Mouse (Mus musculus) intestine, embryonic 16.5 days (tissue): Measurements from ENCODE around the gene Wdr54. TPM values are rescaled to one million over a fixed set of nuclear protein-coding genes. Genes with fewer than 3 reads are reported as not detected.
"Not testable (repeated sequence)": the region's sequence is repeated elsewhere in the genome, so short reads cannot be mapped to it uniquely, and the experiment has no call there.

Experiments used
- ATAC-seq: fragments of 200-750 bp; cut with Nextera tagmentation; 2 replicates; pipeline ENCODE4 v1.8.0; 2017; ENCODE audit warnings: moderate TSS enrichment, moderate library complexity
- H3K27ac ChIP-seq: fragments of 300-500 bp; sonication (generic); 2 replicates; pipeline ENCODE4 v1.5.1; 2014; ENCODE audit warnings: mild to moderate bottlenecking, low read length
- H3K27me3 ChIP-seq: fragments of 300-500 bp; sonication (generic); replicated peaks from 2 replicates; pipeline ENCODE4 v1.6.1; 2014; ENCODE audit warnings: low read length, control low read depth, mixed read lengths; ENCODE audit not compliant: control insufficient read depth, insufficient read depth
- H3K36me3 ChIP-seq: fragments of 300-500 bp; sonication (generic); 2 replicates; pipeline ENCODE4 v1.6.1; 2014; ENCODE audit warnings: low read length, control low read depth; ENCODE audit not compliant: control insufficient read depth, insufficient read depth
- H3K4me1 ChIP-seq: fragments of 300-500 bp; sonication (generic); 2 replicates; pipeline ENCODE4 v1.6.1; 2014; ENCODE audit warnings: low read length, control low read depth, mixed read lengths; ENCODE audit not compliant: control insufficient read depth, insufficient read depth
- H3K4me2 ChIP-seq: fragments of 300-500 bp; sonication (generic); 2 replicates; pipeline ENCODE4 v1.6.1; 2014; ENCODE audit warnings: low read depth, low read length, control low read depth
- H3K4me3 ChIP-seq: fragments of 300-500 bp; sonication (generic); 2 replicates; pipeline ENCODE4 v1.5.1; 2014; ENCODE audit warnings: mild to moderate bottlenecking, low read length
- H3K9ac ChIP-seq: fragments of 300-500 bp; sonication (generic); 2 replicates; pipeline ENCODE4 v1.6.1; 2014; ENCODE audit warnings: low read depth, low read length
- H3K9me3 ChIP-seq: fragments of 300-500 bp; sonication (generic); 2 replicates; pipeline ENCODE4 v1.6.1; 2016; ENCODE audit warnings: low read length, control low read depth; ENCODE audit not compliant: control insufficient read depth
- WGBS: fragments of 180-500 bp; shearing (Covaris S2); extraction: QIAGEN DNeasy Blood & Tissue Kit; methylation state at CpG from one replicate; pipeline ENCODE4 v1.1.7; 2014; 5-methylcytosine and 5-hydroxymethylcytosine counted together
- polyA plus RNA-seq: library from polyadenylated mRNA; unstranded; fragments of >200 nt; fragmentation: Nextera tagmentation; extraction: Ambion mirVana; gene quantifications from 2 replicates; pipeline ENCODE4 v1.2.1, GENCODE M21; 2015

Wdr54 gene
- polyA plus RNA-seq, 1 experiment from 2014 or later = 4.6 TPM

- Histone ChIP-seq H3K4me3 (peak overlapping the region; percentile 50), H3K4me1 (peaks cover 13% of the 10 kb centered on the region), H3K36me3 (no peaks in the 10 kb centered on the region), H3K9me3 (no peaks in the 10 kb centered on the region), H3K4me2 (peak overlapping the region; percentile 94), H3K27me3 (peaks cover 13% of the 10 kb centered on the region; the same call in 1 of the 2 replicates), H3K9ac (peak overlapping the region; percentile 68), H3K27ac (no peak overlapping the region)
- ATAC-seq = peak; percentile 48
- under 1% methylated on average over 49 of the region's 49 CpGs for WGBS
These were observed 5.9 kb upstream of the Wdr54 start for GRCm38 (mm10) chr6:83161921-83162641.

DNA sequence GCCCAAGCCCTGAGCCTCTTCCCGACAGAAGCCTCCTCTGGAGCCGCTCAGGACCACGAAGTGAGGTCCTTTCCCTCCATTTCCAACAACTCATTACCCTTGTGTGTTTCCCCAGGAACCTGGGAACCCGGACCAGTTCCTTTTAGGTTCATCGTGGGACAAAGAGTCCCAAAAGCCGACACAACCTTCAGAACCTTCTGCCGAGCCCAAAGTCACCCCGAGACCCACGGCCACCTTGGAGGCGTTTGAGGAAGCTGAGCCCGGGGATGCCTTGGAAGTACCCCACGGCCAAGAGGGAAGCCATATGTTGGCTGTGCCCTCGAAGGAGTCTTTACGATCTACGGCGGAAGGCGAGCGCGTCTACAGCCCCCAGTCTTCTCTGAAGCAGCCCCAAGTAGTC is 5.2 kb upstream of the Wdr54 start:
- Histone ChIP-seq H3K27me3 (peaks cover 13% of the 10 kb centered on the region; the same call in 1 of the 2 replicates), H3K4me3 (peak overlapping the region; percentile 50), H3K36me3 (no peaks in the 10 kb centered on the region), H3K27ac (no peak overlapping the region), H3K9me3 (no peaks in the 10 kb centered on the region), H3K4me1 (peaks cover 10% of the 10 kb centered on the region), H3K9ac (peak overlapping the region; percentile 68), H3K4me2 (peak overlapping the region; percentile 94)
- ATAC-seq = no peak
- 16% methylated on average over 19 of the region's 19 CpGs for WGBS

GRCm38 (mm10) chr6:83159456-83159855 is 3.3 kb upstream of the Wdr54 start:
- WGBS = 18% methylated on average over 3 of the region's 3 CpGs

GRCm38 (mm10) chr6:83155552-83156238 is 502 bp downstream of the Wdr54 start:
- Histone ChIP-seq H3K27ac (no peak overlapping the region), H3K4me1 (peaks cover 3% of the 10 kb centered on the region; the same call in 1 of the 2 replicates), H3K36me3 (peaks cover 3% of the 10 kb centered on the region; the same call in 1 of the 2 replicates), H3K4me3 (peak overlapping the region; percentile 64), H3K9me3 (no peaks in the 10 kb centered on the region), H3K4me2 (peak overlapping the region; percentile 91), H3K9ac (peak overlapping the region; percentile 60), H3K27me3 (peaks cover 2% of the 10 kb centered on the region; the same call in 1 of the 2 replicates)
- no peak; the same call in 1 of the 2 replicates for ATAC-seq
- WGBS = 10% methylated on average over 23 of the region's 23 CpGs

More at GRCm38 (mm10) chr6:83159456-83159855, 3.3 kb upstream of the Wdr54 start:
- H3K27ac ChIP-seq, H3K36me3 ChIP-seq, H3K4me2 ChIP-seq, H3K4me3 ChIP-seq, H3K9ac ChIP-seq, ATAC-seq, H3K9me3 ChIP-seq: not testable (repeated sequence)
- Histone ChIP-seq H3K4me1 (peaks cover 14% of the 10 kb centered on the region), H3K27me3 (peaks cover 13% of the 10 kb centered on the region; the same call in 1 of the 2 replicates)

- WGBS = 71% methylated on average over 5 of the region's 5 CpGs
- ATAC-seq = peak; percentile 75
- no peak overlapping the region for H3K4me2 ChIP-seq
- no peak overlapping the region for H3K9ac ChIP-seq
- no peaks in the 10 kb centered on the region for H3K9me3 ChIP-seq
- H3K27me3 ChIP-seq = no peaks in the 10 kb centered on the region
- peaks cover 6% of the 10 kb centered on the region; the same call in 1 of the 2 replicates for H3K36me3 ChIP-seq
- no peak overlapping the region for H3K4me3 ChIP-seq
- H3K4me1 ChIP-seq = peaks cover 3% of the 10 kb centered on the region; the same call in 1 of the 2 replicates
- H3K27ac ChIP-seq = no peak overlapping the region
These were observed 2.7 kb downstream of the Wdr54 start for GRCm38 (mm10) chr6:83153485-83153884.

DNA sequence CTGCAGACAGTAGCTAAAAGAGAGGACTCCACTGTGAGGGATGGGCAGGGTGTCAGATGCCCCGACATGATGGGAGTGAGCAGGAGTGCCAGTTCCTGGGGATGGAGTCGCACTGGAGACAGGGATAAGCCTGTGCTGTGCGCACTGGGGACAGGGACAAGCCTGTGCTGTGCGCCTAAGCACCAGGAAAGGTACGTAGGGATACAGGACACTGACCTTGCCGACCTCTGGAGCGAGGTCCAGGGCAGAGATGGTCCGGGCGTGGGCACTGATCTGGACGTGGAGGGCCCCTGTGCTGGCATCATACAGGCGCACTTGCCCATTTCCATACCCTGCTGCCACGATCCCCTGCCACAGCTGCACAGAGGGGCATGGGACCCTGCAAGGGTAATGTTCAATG is 3.2 kb downstream of the Wdr54 start:
- peaks cover 6% of the 10 kb centered on the region; the same call in 1 of the 2 replicates for H3K36me3 ChIP-seq
- H3K4me2 ChIP-seq = no peak overlapping the region
- no peaks in the 10 kb centered on the region for H3K27me3 ChIP-seq
- H3K4me3 ChIP-seq = no peak overlapping the region
- no peak overlapping the region for H3K27ac ChIP-seq
- H3K9ac ChIP-seq = no peak overlapping the region
- ATAC-seq = no peak
- 81% methylated on average over 12 of the region's 12 CpGs for WGBS
- peaks cover 3% of the 10 kb centered on the region; the same call in 1 of the 2 replicates for H3K4me1 ChIP-seq
- no peaks in the 10 kb centered on the region for H3K9me3 ChIP-seq

DNA sequence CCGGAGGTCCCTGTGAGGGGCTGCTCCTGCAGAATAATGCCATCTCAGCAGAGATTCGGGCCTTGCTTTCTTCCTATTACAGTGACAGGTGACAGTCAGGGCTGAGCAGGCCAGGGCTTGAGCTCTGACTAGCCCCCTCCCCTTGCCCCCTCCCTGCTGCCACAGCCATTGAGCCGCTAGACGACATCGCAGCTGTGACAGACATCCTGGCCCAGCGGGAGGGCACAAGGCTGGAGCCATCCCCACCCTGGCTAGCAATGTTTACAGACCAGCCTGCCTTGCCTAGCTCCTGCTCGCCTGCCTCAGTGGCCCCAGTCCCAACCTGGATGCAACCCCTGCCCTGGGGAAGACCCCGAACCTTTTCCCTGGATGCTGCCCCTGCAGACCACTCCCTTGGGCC is 4.5 kb downstream of the Wdr54 start:
- peaks cover 11% of the 10 kb centered on the region; the same call in 1 of the 2 replicates for H3K36me3 ChIP-seq
- no peak overlapping the region for H3K4me2 ChIP-seq
- H3K9ac ChIP-seq = no peak overlapping the region
- peaks cover 3% of the 10 kb centered on the region; the same call in 1 of the 2 replicates for H3K4me1 ChIP-seq
- ATAC-seq = no peak
- WGBS = 40% methylated on average over 8 of the region's 8 CpGs
- no peaks in the 10 kb centered on the region for H3K9me3 ChIP-seq
- H3K27ac ChIP-seq = no peak overlapping the region
- H3K4me3 ChIP-seq = no peak overlapping the region
- H3K27me3 ChIP-seq = no peaks in the 10 kb centered on the region

GRCm38 (mm10) chr6:83147280-83147679 is 8.9 kb downstream of the Wdr54 start:
- peaks cover 8% of the 10 kb centered on the region; the same call in 1 of the 2 replicates for H3K36me3 ChIP-seq
- no peak for ATAC-seq
- no peaks in the 10 kb centered on the region for H3K27me3 ChIP-seq
- H3K4me3 ChIP-seq = no peak overlapping the region
- no peak overlapping the region for H3K27ac ChIP-seq
- no peak overlapping the region for H3K4me2 ChIP-seq
- no peaks in the 10 kb centered on the region for H3K9me3 ChIP-seq
- peaks cover 6% of the 10 kb centered on the region for H3K4me1 ChIP-seq
- no peak overlapping the region for H3K9ac ChIP-seq
- WGBS = 61% methylated on average over 7 of the region's 7 CpGs

- no peak overlapping the region for H3K4me3 ChIP-seq
- H3K9ac ChIP-seq = no peak overlapping the region
- 70% methylated on average over 9 of the region's 9 CpGs for WGBS
- no peak overlapping the region for H3K4me2 ChIP-seq
- H3K27ac ChIP-seq = no peak overlapping the region
- H3K4me1 ChIP-seq = peaks cover 12% of the 10 kb centered on the region
- no peak for ATAC-seq
- H3K9me3 ChIP-seq = no peaks in the 10 kb centered on the region
- H3K36me3 ChIP-seq = peaks cover 8% of the 10 kb centered on the region; the same call in 1 of the 2 replicates
- H3K27me3 ChIP-seq = no peaks in the 10 kb centered on the region
These were observed 10.4 kb downstream of the Wdr54 start for GRCm38 (mm10) chr6:83145805-83146204.
